Mouse (Mus musculus): Measurements from ENCODE around the gene Clps.
"Not testable (repeated sequence)": the region's sequence is repeated elsewhere in the genome, so short reads cannot be mapped to it uniquely, and the experiment has no call there.

Clps gene

GRCm38 (mm10) chr17:28560598-28560997 is at the start of gene Clps:
TSS of gene Clps (minus strand) at chr17:28560766.
- no peak for DNase-seq (ENCODE audit: low read depth, low spot score)

GRCm38 (mm10) chr17:28609543-28609942 is 49.0 kb upstream of the Clps start:
- DNase-seq (ENCODE audit: low read depth, low spot score), result no peak

DNA sequence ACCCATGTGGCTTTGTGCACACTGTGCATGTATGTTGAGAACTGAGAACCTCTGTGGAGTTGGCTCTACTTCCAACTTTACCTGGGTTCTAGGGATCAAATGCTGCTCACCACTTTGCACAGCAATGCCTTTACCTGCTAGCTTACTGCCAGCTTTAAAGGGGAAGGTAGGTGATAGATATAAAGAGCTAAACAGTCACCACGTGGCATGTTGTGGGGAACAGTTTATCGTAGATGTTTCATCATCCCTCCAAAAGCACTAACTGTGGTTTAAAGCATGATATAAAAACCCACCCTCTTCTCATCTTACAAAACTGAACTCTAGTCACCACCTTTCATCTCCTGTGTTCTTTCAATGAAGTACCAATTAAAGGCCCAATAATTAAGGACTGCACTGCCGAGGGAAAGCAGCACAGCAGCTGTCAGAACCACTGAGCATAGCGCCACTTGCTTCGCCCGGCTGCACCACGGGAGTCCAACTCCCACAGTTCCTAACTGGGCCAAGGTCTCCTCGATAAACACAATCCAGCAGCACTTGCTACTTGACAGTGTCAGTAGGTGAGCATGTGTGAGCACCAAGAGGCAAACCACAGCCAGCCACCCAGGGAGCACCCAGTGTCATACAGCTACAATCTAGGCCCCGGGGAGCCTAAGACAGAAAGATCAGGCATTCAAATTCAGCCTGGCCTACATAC is 41.1 kb upstream of the Clps start:
- DNase-seq (ENCODE audit: low read depth, low spot score), result no peak

DNA sequence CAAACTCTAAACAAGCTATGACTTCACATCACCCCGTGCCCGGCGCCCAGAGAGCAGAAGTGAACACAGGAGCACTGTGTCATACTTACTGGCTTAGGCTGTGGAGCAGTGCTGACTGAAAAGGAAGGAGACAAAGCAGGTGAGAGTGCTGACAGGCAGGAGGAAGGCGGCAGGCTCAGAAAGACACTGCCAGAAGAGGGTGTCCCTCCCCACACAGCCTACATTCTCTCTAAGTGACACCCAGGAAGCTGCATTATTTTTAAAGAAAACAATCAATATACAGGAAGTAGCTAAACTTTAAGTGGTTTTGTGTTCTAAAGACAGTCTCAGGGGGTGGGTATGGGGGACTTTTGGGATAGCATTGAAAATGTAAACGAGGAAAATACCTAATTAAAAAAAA is 40.2 kb upstream of the Clps start:
- no peak for DNase-seq (ENCODE audit: low read depth, low spot score)

GRCm38 (mm10) chr17:28593965-28594364 is 33.4 kb upstream of the Clps start:
- DNase-seq (ENCODE audit: low read depth, low spot score), result no peak

- DNase-seq (ENCODE audit: low read depth, low spot score), result peak; percentile 52
These were observed 32.4 kb upstream of the Clps start for GRCm38 (mm10) chr17:28592998-28593397.

- no peak for DNase-seq (ENCODE audit: low read depth, low spot score)
These were observed 30.9 kb upstream of the Clps start for GRCm38 (mm10) chr17:28591476-28591875.

DNA sequence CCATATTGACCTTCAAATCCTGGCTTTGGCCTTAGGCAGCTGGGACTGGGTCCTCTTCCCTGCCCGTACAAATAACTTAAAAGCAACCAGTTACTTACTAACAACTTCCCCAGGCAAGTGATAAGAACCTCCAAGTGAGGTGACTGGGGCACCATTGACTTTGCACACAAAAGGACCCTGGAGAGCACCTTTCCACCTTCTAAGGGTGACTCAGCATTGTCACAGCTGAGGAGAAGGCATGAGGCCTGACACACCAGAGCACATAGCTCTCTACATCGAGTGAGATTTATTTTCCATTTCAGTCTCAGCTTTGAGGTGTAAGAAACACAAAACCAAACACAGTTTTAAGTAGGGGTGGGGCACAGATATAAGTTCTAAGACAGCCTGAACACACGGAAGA is 30.0 kb upstream of the Clps start:
- DNase-seq (ENCODE audit: low read depth, low spot score), result no peak

- DNase-seq (ENCODE audit: low read depth, low spot score), result no peak
These were observed 28.0 kb upstream of the Clps start for GRCm38 (mm10) chr17:28588591-28588990.

GRCm38 (mm10) chr17:28586509-28586908 is 25.9 kb upstream of the Clps start:
- DNase-seq (ENCODE audit: low read depth, low spot score), result no peak

GRCm38 (mm10) chr17:28581056-28581455 is 20.5 kb upstream of the Clps start:
- no peak for DNase-seq (ENCODE audit: low read depth, low spot score)

GRCm38 (mm10) chr17:28580396-28580795 is 19.8 kb upstream of the Clps start:
- no peak for DNase-seq (ENCODE audit: low read depth, low spot score)

DNA sequence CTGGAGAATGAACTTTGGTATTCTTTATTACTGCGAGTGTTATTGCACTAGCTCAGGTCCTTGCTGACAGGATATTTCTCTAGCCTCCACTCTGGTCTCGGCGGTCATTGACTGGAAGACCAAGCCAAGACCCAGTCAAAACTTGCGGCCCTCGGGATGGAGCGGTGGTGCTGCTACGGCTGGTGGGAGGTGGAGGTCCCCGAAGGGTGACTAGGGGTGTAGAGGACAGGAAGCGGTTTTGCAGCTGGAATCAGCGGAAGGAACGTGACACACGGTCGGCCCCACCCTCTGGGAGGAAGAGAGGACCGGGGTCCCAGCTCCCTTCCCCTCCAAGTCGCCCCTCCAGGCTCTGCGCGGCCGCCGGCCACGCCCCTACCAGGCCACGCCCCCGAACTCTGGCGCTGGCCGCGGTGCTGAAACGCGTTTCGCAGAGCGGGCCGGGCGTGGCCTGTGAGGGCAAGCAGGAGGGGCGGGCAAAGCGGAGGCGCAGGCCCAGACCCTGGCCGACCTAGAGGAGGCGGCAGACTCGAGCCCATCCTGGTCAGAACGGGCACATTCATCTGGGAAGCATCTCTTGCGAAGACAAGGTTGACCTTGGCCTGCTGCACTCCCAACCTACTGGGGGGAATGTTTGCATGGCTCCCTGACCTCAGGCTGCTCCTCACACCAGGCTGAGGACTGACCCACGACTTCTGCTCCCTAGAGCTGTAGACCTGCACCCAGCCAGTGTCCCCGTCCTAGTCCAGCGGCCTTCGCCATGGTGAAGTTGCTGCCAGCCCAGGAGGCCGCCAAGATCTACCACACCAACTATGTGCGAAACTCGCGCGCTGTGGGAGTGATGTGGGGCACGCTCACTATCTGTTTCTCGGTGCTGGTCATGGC is 14.9 kb upstream of the Clps start, which contains the start of gene Lhfpl5:
TSS of gene Lhfpl5 (plus strand) at position 398 of the 882 bp plus-strand sequence.
- DNase-seq (ENCODE audit: low read depth, low spot score), result no peak

- no peak for DNase-seq (ENCODE audit: low read depth, low spot score)
These were observed 12.4 kb upstream of the Clps start for GRCm38 (mm10) chr17:28572941-28573340.

DNA sequence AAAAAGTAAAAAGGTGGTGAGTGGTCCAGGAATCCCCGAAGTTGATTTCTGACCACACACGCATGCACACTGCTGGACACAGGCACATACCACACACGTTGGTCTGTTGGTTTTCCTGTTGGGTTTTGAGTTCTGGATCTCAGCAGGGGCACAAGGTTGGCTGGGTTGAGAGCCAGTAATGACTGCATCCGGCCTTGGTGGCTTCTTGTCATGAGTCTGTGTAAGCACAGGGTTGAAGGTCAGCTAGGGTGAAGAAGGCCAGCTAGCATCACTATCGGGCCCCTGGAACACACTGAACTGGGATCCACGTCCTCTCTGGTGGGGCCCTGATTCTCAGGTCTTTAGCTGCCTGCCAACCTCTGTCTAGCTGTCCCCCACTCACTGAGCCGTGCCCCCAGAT is 12.0 kb upstream of the Clps start:
- DNase-seq (ENCODE audit: low read depth, low spot score), result no peak

DNA sequence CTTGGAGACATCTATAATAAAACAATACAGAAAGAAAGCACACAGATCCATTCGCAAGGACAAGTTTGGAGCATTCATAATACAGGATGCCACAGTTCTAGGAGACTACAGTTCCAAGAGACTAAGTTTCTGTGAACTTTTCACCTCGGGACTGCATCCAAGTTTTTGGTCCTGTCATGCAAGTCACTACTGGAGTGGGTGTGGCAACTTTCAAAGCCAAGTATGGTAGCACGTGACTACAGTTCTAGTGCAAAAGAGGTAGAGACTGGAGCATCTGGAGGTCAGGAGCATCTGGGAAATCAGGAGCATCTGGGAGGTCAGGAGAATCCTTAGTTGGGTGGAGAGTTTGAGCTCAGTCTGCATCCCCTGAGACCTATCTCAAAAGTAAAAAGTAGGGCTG is 11.3 kb upstream of the Clps start:
- DNase-seq (ENCODE audit: low read depth, low spot score), result no peak

GRCm38 (mm10) chr17:28567541-28567940 is 7.0 kb upstream of the Clps start:
- no peak for DNase-seq (ENCODE audit: low read depth, low spot score)

- DNase-seq (ENCODE audit: low read depth, low spot score), result no peak
These were observed 4.6 kb upstream of the Clps start for GRCm38 (mm10) chr17:28565181-28565580.

GRCm38 (mm10) chr17:28561613-28562012 is 1.0 kb upstream of the Clps start:
- DNase-seq (ENCODE audit: low read depth, low spot score), result no peak

DNA sequence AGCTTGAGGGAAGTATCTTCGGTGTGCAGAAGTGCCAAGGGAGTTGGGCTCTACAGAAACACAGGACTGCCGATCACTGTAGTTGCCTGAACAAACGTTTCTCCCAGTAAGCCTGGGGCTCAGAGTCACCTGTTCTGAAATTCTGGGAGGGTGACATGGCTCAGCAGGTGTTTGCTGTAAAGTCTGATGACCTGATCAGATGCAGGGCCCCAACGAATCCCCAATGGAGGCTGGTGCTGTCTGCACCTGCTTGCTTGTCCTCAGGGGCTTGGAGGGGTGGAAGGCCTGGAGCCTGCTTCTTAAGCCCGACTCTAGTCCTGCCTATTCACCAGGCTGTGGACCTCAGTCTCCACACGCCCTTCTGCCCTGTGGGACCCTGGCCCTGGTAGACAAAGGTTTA is 2.8 kb downstream of the Clps start:
- no peak for DNase-seq (ENCODE audit: low read depth, low spot score)

DNA sequence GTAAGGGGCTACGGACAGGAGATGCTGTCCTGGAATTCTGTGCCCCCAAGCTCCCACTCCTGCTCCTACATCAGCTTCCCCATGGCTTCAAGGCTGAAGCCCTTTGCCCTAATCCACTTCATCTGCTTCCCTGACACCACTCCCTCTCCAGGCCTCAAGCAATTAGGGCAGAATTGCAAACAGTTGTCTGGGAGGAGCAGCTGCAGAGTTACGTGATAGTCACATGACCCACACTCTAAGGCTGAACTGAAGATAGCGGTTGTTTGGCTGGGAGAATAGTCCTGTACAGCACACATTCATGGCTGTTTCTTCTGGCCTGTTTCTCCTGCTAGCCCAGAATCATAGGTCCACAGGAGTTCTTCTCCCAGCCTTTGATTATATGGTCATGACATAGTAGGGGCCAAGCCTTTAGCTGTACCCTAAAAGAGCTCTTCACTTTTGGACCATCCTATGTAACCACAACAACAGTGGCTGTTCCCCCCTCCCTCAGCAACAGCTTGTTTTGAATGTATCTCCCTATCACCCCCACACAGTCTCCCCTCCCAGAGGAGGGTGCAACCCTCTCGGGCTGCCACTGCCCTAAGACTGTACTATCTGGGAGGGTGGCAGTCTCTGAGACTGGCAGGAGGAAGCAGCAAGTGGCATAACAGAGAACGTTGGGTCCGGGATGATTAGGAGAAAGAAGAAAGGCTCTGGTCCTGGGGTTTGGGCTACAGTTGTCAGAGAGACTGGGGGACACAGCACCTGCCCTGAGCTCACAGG is 3.8 kb downstream of the Clps start:
- no peak for DNase-seq (ENCODE audit: low read depth, low spot score)

GRCm38 (mm10) chr17:28554021-28554420 is 6.5 kb downstream of the Clps start:
- DNase-seq (ENCODE audit: low read depth, low spot score), result not testable (repeated sequence)
